Mouse (Mus musculus): ENCODE measurements around the gene Zfp697.
"Not testable (repeated sequence)": the region's sequence is repeated elsewhere in the genome, so short reads cannot be mapped to it uniquely, and the experiment has no call there.

GRCm38 (mm10) chr3:98613540-98613939, 231.3 kb downstream of the Zfp697 start:
- TF ChIP-seq CTCF, POLR2A (IDR thresholded peaks at IDR 0.05; ENCODE audit: extremely low read depth, insufficient read depth, low read length): not testable (repeated sequence)
